Mouse (Mus musculus) left cerebral cortex, postnatal 36 days (tissue): ENCODE measurements around the gene Klrb1f. TPM values are rescaled to one million over a fixed set of nuclear protein-coding genes. Genes with fewer than 3 reads are reported as not detected.

Experiments used
- DNase-seq, 2 experiments: peaks; one replicate each; pipeline ENCODE4 v3.0.0; 2021 to 2022; ENCODE audit warnings: low spot score in 2 of 2, mixed read lengths in 1 of 2
- intact Hi-C: fragments of 180-260 bp; cut with DNase I; formaldehyde crosslinking; loops from one replicate; pipeline ENCODE4 v1.15.1; 2025
- total RNA-seq, 2 experiments: library from RNA; stranded (reverse); gene quantifications; 2 replicates each; pipeline ENCODE4 v1.2.3; 2021

Klrb1f gene
- total RNA-seq, 2 experiments from 2014 or later: not detected

GRCm38 (mm10) chr6:129102858-129103555 lies 57.3 kb downstream of the Klrb1f start:
- no peak for DNase-seq
- intact Hi-C loops: no loop called here

Other genes starting within 250 kb of the Klrb1f start
- not detected for gene Gm44511, start 219.6 kb upstream of the Klrb1f start, total RNA-seq
- not detected for gene Klrb1b, start 219.6 kb upstream of the Klrb1f start, total RNA-seq
- gene Clec2i, start 158.3 kb upstream of the Klrb1f start, total RNA-seq: not detected
- gene BC035044, start 154.8 kb upstream of the Klrb1f start, total RNA-seq: 1 to 10 TPM; 1.3 to 1.4 TPM
- under 1 TPM in 1 of 2 experiments, not detected in 1; 0.76 TPM for gene Clec2g, start 111.5 kb upstream of the Klrb1f start, total RNA-seq
- not detected for gene Clec2e, start 55.0 kb downstream of the Klrb1f start, total RNA-seq
- gene Clec2d, start 134.7 kb downstream of the Klrb1f start, total RNA-seq: 1 to 10 TPM; 6.4 to 8.4 TPM
- not detected for gene Cd69, start 229.5 kb downstream of the Klrb1f start, total RNA-seq